Mouse (Mus musculus) ovary, adult 10 weeks (tissue): Measurements from ENCODE around the gene Cd4. TPM values are rescaled to one million over a fixed set of nuclear protein-coding genes. Genes with fewer than 3 reads are reported as not detected.

Source experiments
- polyA plus RNA-seq: library from polyadenylated mRNA; stranded (reverse); fragments of 350-450 nt; fragmentation: Illumina TruSeq; extraction: RNeasy Lipid Tissue Mini Kit (QIAGEN cat#74804); gene quantifications from one replicate; pipeline ENCODE4 v1.2.3, GENCODE M21; 2014

Cd4 gene
- 1.4 TPM for polyA plus RNA-seq

GRCm38 (mm10) chr6:124887986-124888385 is at the start of gene Cd4:
Gene Cd4 (minus strand): TSS chr6:124888221.

GRCm38 (mm10) chr6:124930754-124931524 is 42.9 kb upstream of the Cd4 start, which contains the start of gene Mlf2:
Gene Mlf2 (plus strand): TSS chr6:124931386.

GRCm38 (mm10) chr6:124919695-124920317 is 31.8 kb upstream of the Cd4 start, which contains the start of gene Ptms:
Gene Ptms (minus strand): TSS chr6:124920103.

GRCm38 (mm10) chr6:124911533-124912218 is 23.7 kb upstream of the Cd4 start, which contains the start of gene Lag3:
Gene Lag3 (minus strand): TSS chr6:124911705.

GRCm38 (mm10) chr6:124863658-124864298 is 24.2 kb downstream of the Cd4 start, which contains the start of gene Gpr162:
Gene Gpr162 (minus strand): TSS chr6:124863983.

GRCm38 (mm10) chr6:124856916-124857839 is 30.8 kb downstream of the Cd4 start, which contains the start of gene P3h3:
Gene P3h3 (minus strand): TSS chr6:124857752.

GRCm38 (mm10) chr6:124840241-124841167 is 47.5 kb downstream of the Cd4 start, which contains the start of gene Gnb3:
Gene Gnb3 (minus strand): TSS chr6:124840275.

GRCm38 (mm10) chr6:124828868-124829798 is 58.9 kb downstream of the Cd4 start, which contains the start of the genes Usp5 and Cdca3:
Gene Usp5 (minus strand): TSS chr6:124829484.
Gene Cdca3 (plus strand): TSS chr6:124829547.

Other genes starting within 250 kb of the Cd4 start
- gene Lpcat3, start 225.2 kb downstream of the Cd4 start, polyA plus RNA-seq: 40.5 TPM
- 13.2 TPM for gene Emg1, start 176.0 kb downstream of the Cd4 start, polyA plus RNA-seq
- 26.3 TPM for gene Phb2, start 175.9 kb downstream of the Cd4 start, polyA plus RNA-seq
- gene Ptpn6, start 149.5 kb downstream of the Cd4 start, polyA plus RNA-seq: 4.1 TPM
- gene Grcc10, start 146.8 kb downstream of the Cd4 start, polyA plus RNA-seq: 2.1 TPM
- not detected for gene Gm45234, start 132.2 kb downstream of the Cd4 start, polyA plus RNA-seq
- 0.66 TPM for gene Atn1, start 131.7 kb downstream of the Cd4 start, polyA plus RNA-seq
- 0.48 TPM for gene Eno2, start 118.5 kb downstream of the Cd4 start, polyA plus RNA-seq
- gene Lrrc23, start 108.5 kb downstream of the Cd4 start, polyA plus RNA-seq: 3.8 TPM
- not detected for gene Spsb2, start 79.6 kb downstream of the Cd4 start, polyA plus RNA-seq
- 12.8 TPM for gene Tpi1, start 73.9 kb downstream of the Cd4 start, polyA plus RNA-seq
- 23.2 TPM for gene Usp5, start 58.7 kb downstream of the Cd4 start, polyA plus RNA-seq
- 4.3 TPM for gene Cdca3, start 58.7 kb downstream of the Cd4 start, polyA plus RNA-seq
- not detected for gene Gnb3, start 47.9 kb downstream of the Cd4 start, polyA plus RNA-seq
- gene P3h3, start 30.5 kb downstream of the Cd4 start, polyA plus RNA-seq: 1.7 TPM
- gene Gpr162, start 24.2 kb downstream of the Cd4 start, polyA plus RNA-seq: not detected
- 0.23 TPM for gene Lag3, start 23.5 kb upstream of the Cd4 start, polyA plus RNA-seq
- 293 TPM for gene Ptms, start 31.9 kb upstream of the Cd4 start, polyA plus RNA-seq
- 8.4 TPM for gene Mlf2, start 43.2 kb upstream of the Cd4 start, polyA plus RNA-seq
- 18.8 TPM for gene Cops7a, start 77.3 kb upstream of the Cd4 start, polyA plus RNA-seq
- 0.23 TPM for gene Pianp, start 108.5 kb upstream of the Cd4 start, polyA plus RNA-seq
- 13.0 TPM for gene Zfp384, start 120.9 kb upstream of the Cd4 start, polyA plus RNA-seq
- gene Ing4, start 151.5 kb upstream of the Cd4 start, polyA plus RNA-seq: 13.0 TPM
- not detected for gene Acrbp, start 161.5 kb upstream of the Cd4 start, polyA plus RNA-seq
- not detected for gene Lpar5, start 179.7 kb upstream of the Cd4 start, polyA plus RNA-seq
- gene Chd4, start 207.8 kb upstream of the Cd4 start, polyA plus RNA-seq: 122 TPM
- gene Nop2, start 243.7 kb upstream of the Cd4 start, polyA plus RNA-seq: 1.2 TPM